Mouse (Mus musculus) gastrocnemius, adult 18-20 months (tissue): ENCODE measurements around the gene Gm13285. TPM values are rescaled to one million over a fixed set of nuclear protein-coding genes. Genes with fewer than 3 reads are reported as not detected.
"Not testable (repeated sequence)": the region's sequence is repeated elsewhere in the genome, so short reads cannot be mapped to it uniquely, and the experiment has no call there.

Experiments
- DNase-seq: peaks from one replicate; pipeline ENCODE4 v3.0.0; 2021; ENCODE audit warnings: low spot score
- total RNA-seq, 2 experiments: library from RNA; stranded (reverse); gene quantifications; 2 replicates each; pipeline ENCODE4 v1.2.3; 2021

Gm13285 gene
- total RNA-seq, 2 experiments from 2014 or later = not detected

DNA sequence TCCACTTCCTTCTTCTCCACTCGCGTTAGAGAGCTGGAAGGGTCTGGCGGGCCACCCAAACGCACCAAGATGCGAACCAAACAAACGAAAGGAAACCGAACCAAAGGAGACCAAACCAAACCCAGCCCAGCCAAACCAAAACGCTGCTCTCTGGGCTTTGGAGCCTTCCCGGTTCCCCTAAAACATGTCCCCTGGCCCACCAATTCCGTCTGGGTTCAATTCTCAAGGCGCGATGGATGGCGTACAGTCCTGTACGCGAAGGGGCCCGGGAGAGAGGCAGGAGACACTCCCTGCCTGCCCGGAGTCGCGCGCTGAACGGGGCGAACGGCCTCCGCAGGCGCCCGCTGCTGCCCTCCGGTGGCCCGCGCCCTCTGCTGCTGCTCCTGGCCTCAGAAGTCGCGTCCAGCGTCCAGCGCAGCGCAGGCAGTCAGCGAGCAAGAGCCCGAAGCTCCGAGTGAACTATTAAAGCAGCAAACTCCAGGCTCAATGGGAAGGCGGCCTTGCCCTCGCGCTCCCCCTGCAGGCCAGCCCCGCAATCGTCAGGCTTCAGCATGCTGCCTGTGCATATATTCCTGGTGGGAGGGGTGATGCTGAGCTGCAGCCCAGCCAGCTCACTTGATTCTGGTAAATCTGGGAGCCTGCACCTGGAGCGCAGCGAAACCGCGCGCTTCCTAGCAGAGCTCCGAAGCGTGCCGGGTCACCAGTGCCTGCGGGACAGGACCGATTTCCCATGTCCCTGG, 5.4 kb upstream of the Gm13285 start, which contains the start of gene Gm13275:
TSS of gene Gm13275 (plus strand) at position 552 of the 740 bp plus-strand sequence.
- DNase-seq = peak; percentile 58

- DNase-seq = not testable (repeated sequence)
Observed at GRCm38 (mm10) chr4:88797097-88797496, 2.4 kb upstream of the Gm13285 start, which contains the start of gene Gm13279. Gm13279 (plus strand) TSS chr4:88797397.

DNA sequence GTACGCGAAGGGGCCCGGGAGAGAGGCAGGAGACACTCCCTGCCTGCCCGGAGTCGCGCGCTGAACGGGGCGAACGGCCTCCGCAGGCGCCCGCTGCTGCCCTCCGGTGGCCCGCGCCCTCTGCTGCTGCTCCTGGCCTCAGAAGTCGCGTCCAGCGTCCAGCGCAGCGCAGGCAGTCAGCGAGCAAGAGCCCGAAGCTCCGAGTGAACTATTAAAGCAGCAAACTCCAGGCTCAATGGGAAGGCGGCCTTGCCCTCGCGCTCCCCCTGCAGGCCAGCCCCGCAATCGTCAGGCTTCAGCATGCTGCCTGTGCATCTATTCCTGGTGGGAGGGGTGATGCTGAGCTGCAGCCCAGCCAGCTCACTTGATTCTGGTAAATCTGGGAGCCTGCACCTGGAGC, 3.5 kb downstream of the Gm13285 start, which contains the start of gene Gm13287:
TSS of gene Gm13287 (plus strand) at position 301 of the 400 bp plus-strand sequence.
- DNase-seq = not testable (repeated sequence)

GRCm38 (mm10) chr4:88805231-88805630, 5.8 kb downstream of the Gm13285 start, which contains the start of gene Gm13288:
Gm13288 (plus strand) TSS chr4:88805531.
- DNase-seq = not testable (repeated sequence)

- DNase-seq = peak; percentile 5
Observed at GRCm38 (mm10) chr4:88805761-88806160, 6.3 kb downstream of the Gm13285 start.

DNA sequence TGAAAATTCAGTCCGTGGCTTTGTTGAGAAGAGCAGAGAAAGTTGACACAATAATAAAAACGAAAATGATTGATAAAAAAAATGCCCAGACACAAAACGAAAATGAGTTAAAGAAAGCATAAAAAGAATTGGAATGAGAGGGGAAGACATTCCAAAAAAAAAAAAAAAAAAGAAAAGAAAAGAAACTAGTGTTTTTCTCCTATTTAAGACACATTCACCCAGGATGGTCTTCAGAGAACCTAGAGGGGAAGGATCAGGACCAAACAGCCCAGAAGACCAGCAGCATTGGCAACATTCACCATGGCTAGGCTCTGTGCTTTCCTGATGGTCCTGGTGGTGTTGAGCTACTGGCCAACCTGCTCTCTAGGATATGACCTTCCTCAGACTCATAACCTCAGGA, 16.5 kb downstream of the Gm13285 start, which contains the start of gene Ifna7:
TSS of gene Ifna7 (plus strand) at position 301 of the 400 bp plus-strand sequence.
- DNase-seq = no peak

DNA sequence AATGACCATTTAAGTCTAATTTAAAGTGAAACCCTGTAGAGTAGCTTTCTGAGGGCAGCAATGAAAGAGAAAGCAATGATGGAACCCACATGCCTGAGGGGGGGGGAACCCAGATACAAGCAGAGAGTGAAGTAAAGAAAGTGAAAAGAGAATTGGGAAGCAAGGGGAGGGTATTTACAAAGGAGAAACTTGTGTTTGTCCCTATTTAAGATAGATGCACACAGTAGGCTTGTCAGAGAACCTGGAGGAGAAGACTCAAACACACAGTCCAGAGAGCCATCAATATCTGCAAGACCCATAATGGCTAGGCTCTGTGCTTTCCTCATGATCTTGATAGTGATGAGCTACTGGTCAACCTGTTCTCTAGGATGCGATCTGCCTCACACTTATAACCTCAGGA, 20.2 kb downstream of the Gm13285 start, which contains the start of gene Ifna11:
TSS of gene Ifna11 (plus strand) at position 301 of the 400 bp plus-strand sequence.
- no peak for DNase-seq

DNA sequence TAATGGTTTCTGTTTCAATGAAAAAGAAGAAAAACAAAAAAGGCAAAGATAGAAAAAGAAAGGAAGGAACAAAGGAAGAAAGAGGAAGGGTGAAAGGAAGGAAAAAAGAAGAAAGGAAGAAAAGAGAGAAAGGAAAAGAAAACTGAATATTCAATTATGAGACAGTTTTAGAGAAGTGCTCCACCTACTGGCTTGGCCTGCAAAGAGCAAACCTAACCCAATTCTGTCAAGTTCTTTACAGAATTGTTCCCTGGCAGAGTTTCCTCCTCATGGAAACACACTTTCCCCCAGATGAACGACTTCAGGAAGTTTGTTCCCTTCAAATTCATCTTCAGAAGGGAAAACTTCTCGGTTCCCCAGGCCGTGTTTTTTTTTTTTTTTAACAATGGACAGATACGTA, 23.5 kb downstream of the Gm13285 start:
- no peak for DNase-seq

GRCm38 (mm10) chr4:88827116-88827515, 27.7 kb downstream of the Gm13285 start, which contains the start of gene Ifna6:
Ifna6 (plus strand) TSS chr4:88827416.
- DNase-seq = not testable (repeated sequence)

DNA sequence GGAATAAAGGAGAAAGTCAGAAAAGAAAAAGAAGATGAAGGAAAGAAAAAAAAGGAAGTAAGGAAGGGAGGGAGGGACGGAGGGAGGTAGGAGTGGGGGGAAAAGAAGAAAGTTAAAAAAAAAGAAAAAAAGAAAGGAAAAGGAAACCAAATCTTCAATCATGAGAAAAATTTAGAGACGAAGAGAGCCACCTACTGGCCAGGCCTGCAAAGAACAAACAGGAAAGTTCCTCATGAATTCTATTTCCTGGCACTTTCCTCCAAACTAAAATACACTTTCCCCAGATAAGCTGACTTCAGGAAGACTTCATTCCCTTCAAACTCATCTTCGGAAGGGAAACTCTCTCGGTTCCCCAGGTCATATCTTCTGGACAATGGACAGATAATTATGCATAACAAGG, 31.1 kb downstream of the Gm13285 start:
- peak; percentile 4 for DNase-seq

DNA sequence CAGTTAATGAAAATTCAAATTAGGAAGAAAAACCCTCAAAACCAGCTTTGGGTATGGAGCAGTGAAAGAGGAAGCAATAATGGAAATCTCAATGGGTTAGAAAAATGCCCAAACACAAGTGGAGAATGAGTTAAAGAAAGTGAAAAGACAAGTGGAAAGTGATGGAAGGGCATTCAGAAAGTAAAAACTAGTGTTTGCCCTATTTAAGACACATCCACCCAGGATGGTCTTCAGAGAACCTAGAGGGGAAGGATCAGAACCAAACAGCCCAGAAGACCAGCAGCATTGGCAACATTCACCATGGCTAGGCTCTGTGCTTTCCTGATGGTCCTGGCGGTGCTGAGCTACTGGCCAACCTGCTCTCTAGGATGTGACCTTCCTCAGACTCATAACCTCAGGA, 35.8 kb downstream of the Gm13285 start, which contains the start of gene Ifna5:
TSS of gene Ifna5 (plus strand) at position 301 of the 400 bp plus-strand sequence.
- not testable (repeated sequence) for DNase-seq

GRCm38 (mm10) chr4:88838828-88839227, 39.4 kb downstream of the Gm13285 start:
- no peak for DNase-seq

GRCm38 (mm10) chr4:88840058-88840457, 40.6 kb downstream of the Gm13285 start:
- DNase-seq = no peak

DNA sequence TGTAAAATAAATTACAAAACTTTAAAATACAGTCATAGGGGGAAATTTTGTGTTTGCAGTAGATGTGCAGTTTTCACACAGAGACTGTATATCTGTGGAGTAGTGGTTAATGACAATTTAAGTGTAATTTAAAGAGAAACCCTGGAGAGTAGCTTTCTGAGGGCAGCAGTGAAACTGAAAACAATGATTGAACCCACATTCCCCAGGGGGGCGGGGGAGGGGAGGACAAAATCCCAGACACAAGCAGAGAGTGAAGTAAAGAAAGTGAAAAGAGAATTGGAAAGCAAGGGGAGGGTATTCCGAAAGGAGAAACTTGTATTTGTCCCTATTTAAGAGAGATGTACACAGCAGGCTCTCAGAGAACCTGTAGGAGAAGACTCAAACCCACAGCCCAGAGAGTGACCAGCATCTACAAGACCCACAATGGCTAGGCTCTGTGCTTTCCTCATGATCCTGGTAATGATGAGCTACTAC, 42.0 kb downstream of the Gm13285 start, which contains the start of gene Ifna4:
TSS of gene Ifna4 (plus strand) at position 424 of the 474 bp plus-strand sequence.
- no peak for DNase-seq

- no peak for DNase-seq
Observed at GRCm38 (mm10) chr4:88845334-88845733, 45.9 kb downstream of the Gm13285 start.

DNA sequence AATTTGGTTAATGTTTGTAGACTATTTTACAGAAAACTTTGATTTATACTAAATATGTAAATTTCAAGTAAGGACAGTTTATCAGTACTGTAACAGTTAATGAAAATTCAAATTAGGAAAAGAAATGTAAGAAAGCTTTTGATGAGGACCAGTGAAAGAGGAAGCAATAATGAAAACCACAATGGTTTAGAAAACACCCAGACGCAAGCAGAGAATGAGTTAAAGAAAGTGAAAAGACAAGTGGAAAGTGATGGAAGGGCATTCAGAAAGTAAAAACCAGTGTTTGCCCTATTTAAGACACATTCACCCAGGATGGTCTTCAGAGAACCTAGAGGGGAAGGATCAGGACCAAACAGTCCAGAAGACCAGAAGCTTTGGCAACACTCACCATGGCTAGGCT, 50.2 kb downstream of the Gm13285 start, which contains the start of gene Ifna1:
TSS of gene Ifna1 (plus strand) at position 390 of the 400 bp plus-strand sequence.
- no peak for DNase-seq

Other genes with a start within 250 kb of the Gm13285 start
- not detected for gene Ifna15, start 241.4 kb upstream of the Gm13285 start, total RNA-seq
- not detected for gene Ifna14, start 227.9 kb upstream of the Gm13285 start, total RNA-seq
- not detected for gene Ifna9, start 207.3 kb upstream of the Gm13285 start, total RNA-seq
- not detected for gene Ifna12, start 196.3 kb upstream of the Gm13285 start, total RNA-seq
- gene C87499, start 165.3 kb upstream of the Gm13285 start, total RNA-seq = not detected
- not detected for gene Ifna13, start 155.2 kb upstream of the Gm13285 start, total RNA-seq
- not detected for gene Ifna16, start 122.7 kb upstream of the Gm13285 start, total RNA-seq
- gene Ifna2, start 115.8 kb upstream of the Gm13285 start, total RNA-seq = not detected
- not detected for gene Ifnab, start 108.3 kb upstream of the Gm13285 start, total RNA-seq
- under 1 TPM in 1 of 2 experiments, not detected in 1; 0.21 TPM for gene Gm26566, start 77.9 kb upstream of the Gm13285 start, total RNA-seq
- 10 to 100 TPM; 50.5 to 62.5 TPM for gene Klhl9, start 77.2 kb upstream of the Gm13285 start, total RNA-seq
- not detected for gene Gm13271, start 44.8 kb upstream of the Gm13285 start, total RNA-seq
- gene Gm13283, start 39.5 kb upstream of the Gm13285 start, total RNA-seq = not detected
- gene Gm13290, start 25.8 kb upstream of the Gm13285 start, total RNA-seq = not detected
- not detected for gene Gm13289, start 22.7 kb upstream of the Gm13285 start, total RNA-seq
- not detected for gene Gm13272, start 19.8 kb upstream of the Gm13285 start, total RNA-seq
- not detected for gene Ifnz, start 17.5 kb upstream of the Gm13285 start, total RNA-seq
- not detected for gene Gm13276, start 14.0 kb upstream of the Gm13285 start, total RNA-seq
- gene Gm13277, start 11.0 kb upstream of the Gm13285 start, total RNA-seq = not detected
- gene Gm13278, start 8.1 kb upstream of the Gm13285 start, total RNA-seq = not detected
- gene Gm13275, start 5.2 kb upstream of the Gm13285 start, total RNA-seq = not detected
- gene Gm13279, start 2.3 kb upstream of the Gm13285 start, total RNA-seq = not detected
- not detected for gene Gm13287, start 3.6 kb downstream of the Gm13285 start, total RNA-seq
- gene Gm13288, start 5.9 kb downstream of the Gm13285 start, total RNA-seq = not detected
- not detected for gene Ifna7, start 16.6 kb downstream of the Gm13285 start, total RNA-seq
- not detected for gene Ifna11, start 20.3 kb downstream of the Gm13285 start, total RNA-seq
- not detected for gene Ifna6, start 27.8 kb downstream of the Gm13285 start, total RNA-seq
- not detected for gene Ifna5, start 35.9 kb downstream of the Gm13285 start, total RNA-seq
- gene Ifna4, start 42.2 kb downstream of the Gm13285 start, total RNA-seq = not detected
- not detected for gene Ifna1, start 50.4 kb downstream of the Gm13285 start, total RNA-seq
- not detected for gene Ifne, start 80.5 kb downstream of the Gm13285 start, total RNA-seq